Mouse (Mus musculus) midbrain, embryonic 16.5 days (tissue): ENCODE data around the gene Gfra1. TPM values are rescaled to one million over a fixed set of nuclear protein-coding genes. Genes with fewer than 3 reads are reported as not detected.

ENCODE experiments used
- ATAC-seq: fragments of 200-750 bp; cut with Nextera tagmentation; 2 replicates; pipeline ENCODE4 v1.8.0; 2017; ENCODE audit warnings: moderate TSS enrichment
- H3K27ac ChIP-seq: fragments of 300-500 bp; sonication (generic); 2 replicates; pipeline ENCODE4 v1.5.1; 2014; ENCODE audit warnings: mild to moderate bottlenecking, low read length, mixed read lengths
- H3K27me3 ChIP-seq: fragments of 300-500 bp; sonication (generic); 2 replicates; pipeline ENCODE4 v1.6.1; 2014; ENCODE audit warnings: low read depth, low read length, mixed read lengths; ENCODE audit not compliant: control insufficient read depth, insufficient read depth
- H3K36me3 ChIP-seq: fragments of 300-500 bp; sonication (generic); 2 replicates; pipeline ENCODE4 v1.6.1; 2014; ENCODE audit warnings: mild to moderate bottlenecking, low read length, moderate library complexity, mixed read lengths; ENCODE audit not compliant: control insufficient read depth, insufficient read depth
- H3K4me1 ChIP-seq: fragments of 300-500 bp; sonication (generic); 2 replicates; pipeline ENCODE4 v1.6.1; 2014; ENCODE audit warnings: mild to moderate bottlenecking, low read length, mixed read lengths; ENCODE audit not compliant: control insufficient read depth, insufficient read depth
- H3K4me2 ChIP-seq: fragments of 300-500 bp; sonication (generic); 2 replicates; pipeline ENCODE4 v1.6.1; 2014; ENCODE audit warnings: mild to moderate bottlenecking, low read length, mixed read lengths
- H3K4me3 ChIP-seq: fragments of 300-500 bp; sonication (generic); 2 replicates; pipeline ENCODE4 v1.5.1; 2014; ENCODE audit warnings: low read depth, mild to moderate bottlenecking, low read length, moderate library complexity, mixed read lengths
- H3K9ac ChIP-seq: fragments of 300-500 bp; sonication (generic); 2 replicates; pipeline ENCODE4 v1.6.1; 2014; ENCODE audit warnings: low read depth, low read length, mixed read lengths
- H3K9me3 ChIP-seq: fragments of 300-500 bp; sonication (generic); replicated peaks from 2 replicates; pipeline ENCODE4 v1.6.1; 2014; ENCODE audit warnings: mild to moderate bottlenecking, low read length, mixed read lengths; ENCODE audit not compliant: control insufficient read depth, poor library complexity, severe bottlenecking
- WGBS: fragments of 180-500 bp; shearing (Covaris S2); extraction: QIAGEN DNeasy Blood & Tissue Kit; methylation state at CpG from one replicate; pipeline ENCODE4 v1.1.7; 2014; 5-methylcytosine and 5-hydroxymethylcytosine counted together
- polyA plus RNA-seq: library from polyadenylated mRNA; unstranded; fragments of >200 nt; fragmentation: Nextera tagmentation; extraction: Ambion mirVana; gene quantifications from 2 replicates; pipeline ENCODE4 v1.2.1, GENCODE M21; 2015

Gfra1 gene
- polyA plus RNA-seq, 1 experiment from 2014 or later = 45.0 TPM

DNA sequence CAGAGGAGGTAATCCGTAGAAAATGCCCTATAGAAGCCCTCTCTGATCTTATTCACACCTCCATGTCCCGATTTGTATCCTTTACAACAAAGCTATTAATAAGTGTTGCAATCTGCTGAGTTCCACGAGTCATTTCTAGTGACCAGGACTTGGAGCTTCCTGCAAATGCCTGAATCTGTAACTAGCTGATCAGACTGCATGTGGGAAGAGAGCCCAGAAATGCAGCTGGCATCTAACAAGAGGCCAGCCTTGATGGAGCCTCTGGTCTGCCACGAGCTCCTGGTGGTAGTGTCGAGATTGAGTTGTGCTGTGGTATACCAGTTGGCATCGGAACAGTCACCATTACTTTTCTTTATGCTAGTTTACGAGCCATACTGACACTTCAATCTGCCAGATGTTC lies 200.3 kb downstream of the Gfra1 start:
- 80% methylated on average over 7 of the region's 7 CpGs for WGBS

DNA sequence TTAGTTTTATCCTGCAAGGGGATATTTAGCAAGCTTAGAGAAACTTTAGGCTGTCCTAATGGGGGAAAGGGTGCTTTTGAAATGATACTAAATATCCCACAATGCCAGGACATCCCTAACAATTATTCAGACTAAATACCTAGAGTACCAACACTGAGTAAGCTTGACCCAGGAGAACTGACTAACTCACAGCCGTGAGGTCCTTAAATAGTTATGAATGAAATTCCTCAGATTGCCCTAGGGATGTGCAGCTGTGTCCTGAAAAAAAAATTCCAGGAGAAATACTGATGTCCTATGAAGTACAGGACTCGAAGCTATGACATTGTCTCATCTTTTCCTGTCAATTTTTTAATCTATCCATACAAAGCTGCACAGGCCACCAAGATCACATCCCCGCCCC lies 201.5 kb downstream of the Gfra1 start:
- Histone ChIP-seq H3K27ac (no peak overlapping the region), H3K4me3 (no peak overlapping the region), H3K4me1 (peaks cover 2% of the 10 kb centered on the region; the same call in 1 of the 2 replicates), H3K36me3 (no peaks in the 10 kb centered on the region), H3K9me3 (no peaks in the 10 kb centered on the region), H3K9ac (no peak overlapping the region), H3K27me3 (no peaks in the 10 kb centered on the region), H3K4me2 (no peak overlapping the region)
- WGBS = 63% methylated on average over 3 of the region's 3 CpGs
- no peak for ATAC-seq

More for the DNA sequence above, 200.3 kb downstream of the Gfra1 start:
- Histone ChIP-seq H3K4me1 (peaks cover 2% of the 10 kb centered on the region; the same call in 1 of the 2 replicates), H3K4me2 (no peak overlapping the region), H3K27ac (no peak overlapping the region), H3K36me3 (no peaks in the 10 kb centered on the region), H3K9me3 (no peaks in the 10 kb centered on the region), H3K9ac (no peak overlapping the region), H3K4me3 (no peak overlapping the region), H3K27me3 (no peaks in the 10 kb centered on the region)
- no peak for ATAC-seq

DNA sequence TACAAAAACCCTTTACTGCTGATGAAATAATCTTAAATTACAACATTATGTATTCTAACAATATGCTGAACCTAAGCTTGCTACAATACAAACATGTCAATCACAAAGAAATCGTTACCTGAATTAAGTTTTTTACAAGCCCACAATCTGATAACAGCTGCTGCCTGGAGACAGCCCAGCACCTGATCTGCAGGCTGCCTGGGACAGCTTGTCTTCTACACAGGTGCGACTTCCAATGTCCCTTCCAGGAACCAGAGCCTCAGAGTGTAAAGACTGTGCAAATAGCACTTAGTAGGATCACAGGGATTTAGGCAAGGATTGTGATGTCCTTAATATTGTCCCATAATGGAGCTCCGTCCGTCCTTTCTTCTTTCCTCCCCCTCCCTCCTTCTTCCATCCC lies 204.0 kb downstream of the Gfra1 start:
- 72% methylated on average over 4 of the region's 4 CpGs for WGBS
- no peak overlapping the region for H3K4me3 ChIP-seq
- H3K9ac ChIP-seq = no peak overlapping the region
- no peaks in the 10 kb centered on the region for H3K27me3 ChIP-seq
- H3K9me3 ChIP-seq = no peaks in the 10 kb centered on the region
- no peaks in the 10 kb centered on the region for H3K36me3 ChIP-seq
- H3K4me1 ChIP-seq = peaks cover 2% of the 10 kb centered on the region; the same call in 1 of the 2 replicates
- H3K4me2 ChIP-seq = no peak overlapping the region
- no peak for ATAC-seq
- no peak overlapping the region for H3K27ac ChIP-seq

DNA sequence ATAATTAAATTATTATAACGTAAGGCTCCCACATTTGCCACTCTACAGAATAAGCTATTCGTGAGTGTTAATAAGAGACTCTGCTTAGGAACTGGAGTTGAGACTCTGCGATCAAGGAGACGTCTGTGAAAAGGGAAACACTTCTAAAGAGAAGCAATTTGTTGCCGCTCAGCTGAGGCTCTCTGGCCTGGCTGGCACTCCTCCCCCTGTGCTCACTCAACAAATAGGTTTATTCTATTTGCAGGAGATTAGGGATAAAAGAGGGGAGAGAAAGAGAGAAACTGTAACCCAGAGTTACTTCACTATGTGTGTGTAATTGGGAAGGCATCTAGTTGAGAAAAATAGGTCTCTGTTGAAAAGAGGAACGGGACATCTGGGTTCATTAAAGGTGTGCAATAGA lies 204.6 kb downstream of the Gfra1 start:
- no peak overlapping the region for H3K4me2 ChIP-seq
- ATAC-seq = no peak
- no peak overlapping the region for H3K9ac ChIP-seq
- no peaks in the 10 kb centered on the region for H3K27me3 ChIP-seq
- no peak overlapping the region for H3K27ac ChIP-seq
- H3K9me3 ChIP-seq = no peaks in the 10 kb centered on the region
- 24% methylated on average over 6 of the region's 6 CpGs for WGBS
- H3K4me3 ChIP-seq = no peak overlapping the region
- H3K36me3 ChIP-seq = no peaks in the 10 kb centered on the region
- H3K4me1 ChIP-seq = peaks cover 2% of the 10 kb centered on the region; the same call in 1 of the 2 replicates

DNA sequence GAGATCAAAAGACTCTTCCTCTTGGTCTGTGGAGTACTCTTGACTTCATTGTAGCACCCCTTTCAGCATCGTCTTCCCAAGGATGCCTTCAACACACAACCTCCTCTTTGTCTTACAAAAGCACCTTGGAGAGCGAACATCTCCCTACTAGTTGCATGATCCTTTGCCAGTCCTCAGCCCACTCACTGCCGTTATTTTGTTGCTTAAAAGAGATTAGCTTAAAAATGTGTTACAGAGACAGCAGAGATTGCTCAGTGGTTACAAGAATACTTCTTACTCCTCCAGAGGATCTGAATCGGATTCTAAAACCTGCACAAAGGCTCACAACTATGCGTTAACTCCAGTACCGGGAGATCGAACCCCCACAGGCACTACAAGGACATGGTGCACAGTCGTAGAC lies 205.5 kb downstream of the Gfra1 start:
- H3K4me2 ChIP-seq = no peak overlapping the region
- no peaks in the 10 kb centered on the region for H3K27me3 ChIP-seq
- no peak for ATAC-seq
- peaks cover 3% of the 10 kb centered on the region; the same call in 1 of the 2 replicates for H3K4me1 ChIP-seq
- H3K9ac ChIP-seq = no peak overlapping the region
- no peaks in the 10 kb centered on the region for H3K36me3 ChIP-seq
- H3K9me3 ChIP-seq = no peaks in the 10 kb centered on the region
- 72% methylated on average over 8 of the region's 8 CpGs for WGBS
- no peak overlapping the region for H3K27ac ChIP-seq
- no peak overlapping the region for H3K4me3 ChIP-seq

DNA sequence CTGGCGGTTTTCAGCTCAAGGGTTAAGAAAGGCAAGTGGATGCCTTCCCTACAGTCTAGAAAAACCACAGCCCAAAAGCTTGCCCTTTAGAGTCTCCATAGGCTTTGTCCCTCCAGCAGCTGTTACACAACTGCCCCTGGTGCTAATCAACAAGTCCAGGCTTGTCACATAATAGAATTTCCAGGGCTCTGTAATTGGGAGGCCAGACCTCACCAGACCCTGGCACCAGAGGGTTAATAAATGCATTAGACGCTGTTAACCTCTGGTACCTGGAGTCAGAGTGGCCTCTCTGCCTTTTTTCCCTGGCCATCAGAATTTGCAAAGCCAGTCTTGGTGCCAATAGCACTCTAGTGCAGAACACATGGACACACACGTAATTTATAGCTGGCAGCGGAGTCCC lies 211.6 kb downstream of the Gfra1 start:
- Histone ChIP-seq H3K27me3 (no peaks in the 10 kb centered on the region), H3K27ac (no peak overlapping the region), H3K4me1 (peaks cover 19% of the 10 kb centered on the region), H3K4me2 (no peak overlapping the region), H3K9me3 (no peaks in the 10 kb centered on the region), H3K4me3 (no peak overlapping the region), H3K9ac (no peak overlapping the region), H3K36me3 (no peaks in the 10 kb centered on the region)
- WGBS = 60% methylated on average over 4 of the region's 4 CpGs
- ATAC-seq = no peak

DNA sequence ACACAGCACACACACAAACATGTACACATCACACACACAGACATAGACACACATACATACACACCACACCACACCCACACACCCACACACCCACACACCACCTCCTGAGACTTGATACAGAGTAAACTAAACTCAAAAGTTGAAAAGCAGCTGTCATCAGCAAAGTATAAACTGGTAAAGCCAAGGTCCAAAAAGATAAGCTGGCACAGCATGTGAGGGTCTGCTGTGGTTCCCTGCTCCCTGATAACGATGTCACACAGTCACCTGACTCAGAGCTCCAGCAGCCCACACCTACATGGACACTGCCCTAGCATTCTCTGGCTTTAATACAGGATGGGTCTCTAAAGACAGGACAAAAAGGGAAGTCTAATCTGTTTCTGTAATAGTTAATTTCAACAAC lies 212.1 kb downstream of the Gfra1 start:
- 0 out of 2 replicates have a peak, but pooled peaks have one; percentile 39 for ATAC-seq
- Histone ChIP-seq H3K4me3 (no peak overlapping the region), H3K27me3 (no peaks in the 10 kb centered on the region), H3K27ac (no peak overlapping the region), H3K4me2 (no peak overlapping the region), H3K4me1 (peaks cover 19% of the 10 kb centered on the region), H3K36me3 (no peaks in the 10 kb centered on the region), H3K9me3 (no peaks in the 10 kb centered on the region), H3K9ac (no peak overlapping the region)
- WGBS = 73% methylated on average over 1 of the region's 1 CpGs

DNA sequence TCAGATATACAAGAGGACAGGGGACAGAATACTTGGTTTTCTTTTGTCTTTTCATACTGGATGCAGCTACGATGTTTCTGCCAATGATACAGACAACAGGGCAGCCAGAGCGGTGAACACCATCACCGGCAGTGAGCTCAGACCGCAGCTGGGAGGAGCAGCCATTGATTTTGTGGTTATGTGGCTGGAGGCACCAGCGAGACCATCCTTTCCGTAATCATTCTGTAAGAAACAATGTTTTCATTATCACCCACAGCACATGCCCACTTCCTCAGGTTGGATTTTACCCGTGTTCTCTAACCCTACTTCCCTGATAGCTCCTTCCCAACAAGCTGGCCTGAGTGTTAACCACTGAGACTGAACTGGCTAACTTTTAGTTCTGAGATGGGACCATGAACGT lies 217.4 kb downstream of the Gfra1 start:
- H3K36me3 ChIP-seq = no peaks in the 10 kb centered on the region
- WGBS = 78% methylated on average over 8 of the region's 8 CpGs

DNA sequence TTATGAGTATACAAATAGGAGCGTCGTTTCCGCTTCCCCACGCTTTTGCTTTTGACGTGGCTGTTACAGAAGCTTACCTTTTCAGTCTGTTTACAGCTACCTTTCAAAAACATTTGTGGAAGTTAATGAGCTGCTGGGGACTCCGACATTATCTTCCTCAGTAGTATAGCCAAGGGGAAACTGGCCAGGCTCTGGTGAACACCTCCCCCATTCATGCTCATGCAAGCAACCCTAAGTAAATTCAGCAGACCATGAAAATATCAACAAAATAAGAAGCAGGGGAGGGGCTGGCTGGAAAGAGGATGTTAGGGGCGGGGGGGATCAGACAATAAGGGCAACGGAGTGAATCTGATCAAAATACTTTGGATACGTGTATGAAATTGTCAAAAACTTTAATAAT lies 228.0 kb downstream of the Gfra1 start:
- 57% methylated on average over 9 of the region's 9 CpGs for WGBS

More for the DNA sequence above, 217.4 kb downstream of the Gfra1 start:
- no peak overlapping the region for H3K27ac ChIP-seq
- H3K9me3 ChIP-seq = no peaks in the 10 kb centered on the region
- H3K4me2 ChIP-seq = no peak overlapping the region
- H3K9ac ChIP-seq = no peak overlapping the region
- H3K4me3 ChIP-seq = no peak overlapping the region
- ATAC-seq = no peak
- peaks cover 6% of the 10 kb centered on the region; the same call in 1 of the 2 replicates for H3K4me1 ChIP-seq
- no peaks in the 10 kb centered on the region; the same call in 1 of the 2 replicates for H3K27me3 ChIP-seq

More for the DNA sequence above, 228.0 kb downstream of the Gfra1 start:
- no peak overlapping the region for H3K9ac ChIP-seq
- H3K27ac ChIP-seq = no peak overlapping the region
- H3K9me3 ChIP-seq = no peaks in the 10 kb centered on the region
- H3K27me3 ChIP-seq = no peaks in the 10 kb centered on the region
- H3K4me1 ChIP-seq = peaks cover 10% of the 10 kb centered on the region
- H3K4me2 ChIP-seq = no peak overlapping the region
- no peak overlapping the region for H3K4me3 ChIP-seq
- no peaks in the 10 kb centered on the region for H3K36me3 ChIP-seq
- no peak for ATAC-seq
